Mouse (Mus musculus) megakaryocyte, embryonic 14.5 days (primary cell): ENCODE measurements around the gene Dnajb2.

ENCODE experiments used
- FLI1 ChIP-seq: IDR thresholded peaks from 2 replicates; pipeline ENCODE4 v1.6.1; 2012; ENCODE audit warnings: low read length, inconsistent platforms, mixed read lengths
- GATA1 ChIP-seq: IDR thresholded peaks from 3 replicates; pipeline ENCODE4 v1.6.1; 2012; ENCODE audit warnings: mixed read lengths, low read length, inconsistent platforms, borderline replicate concordance

- no peak for TF ChIP-seq GATA1
- TF ChIP-seq FLI1: no peak
Observed at GRCm38 (mm10) chr1:75192452-75192851, 43.8 kb upstream of the Dnajb2 start.
